Comparison of ENCODE assay signal across 27 mouse cellular contexts in the genomic region with DNA sequence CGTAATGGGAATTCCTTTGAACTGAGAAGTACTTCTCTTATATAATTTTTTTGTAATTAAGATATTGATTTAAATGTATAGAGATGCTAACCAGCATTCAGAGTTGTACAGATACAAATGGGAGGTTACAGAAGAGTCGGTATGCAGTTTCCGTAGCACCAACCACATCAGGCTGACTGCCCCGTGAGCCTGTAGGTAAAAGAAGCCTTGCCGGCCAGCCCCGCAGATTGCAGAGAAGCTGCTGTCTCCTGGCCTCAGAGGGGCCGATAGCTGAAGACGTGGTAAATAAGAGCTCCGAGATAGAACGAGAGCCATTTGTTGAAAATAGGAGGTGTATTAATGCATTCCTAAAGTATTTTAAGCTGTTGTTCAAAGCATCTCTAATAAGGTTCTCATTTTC.
A peak's percentile ranks its signal among the peaks of the same experiment; 100 is the strongest.
DNase-seq lines count a peak whose midpoint lies in the region; ATAC-seq lines count a peak whose summit lies in the region.
"Had no signal": no experiment of that assay in that cellular context is flagged by ENCODE, and none has a peak within 500 bp of the region (broad histone marks: within the 10 kb centered on the region; RNA-seq: fewer than 3 reads in every experiment).

No protein-coding gene starts in this region.

- peak overlapping the region; percentile 34; the same call in 1 of the 2 replicates for H3K27ac ChIP-seq in midbrain, embryonic 15.5 days
- no peak overlapping the region for H3K27ac ChIP-seq in midbrain, embryonic 10.5 days (replicated peaks)
- peak overlapping the region; percentile 46 for H3K27ac ChIP-seq in forebrain, embryonic 15.5 days (replicated peaks)
- H3K27ac ChIP-seq in limb, embryonic 13.5 days: no peak overlapping the region
- H3K27ac ChIP-seq in heart, embryonic 10.5 days: no peak overlapping the region
- H3K27ac ChIP-seq: embryonic facial prominence, embryonic 13.5 days; hindbrain, embryonic 13.5 days; left cerebral cortex, adult 2 months; stomach, embryonic 15.5 days had no signal

- H3K9ac ChIP-seq in midbrain, embryonic 15.5 days: no peak overlapping the region
- no peak overlapping the region for H3K9ac ChIP-seq in forebrain, embryonic 15.5 days (replicated peaks)
- H3K9ac ChIP-seq in limb, embryonic 13.5 days: no peak overlapping the region
- H3K9ac ChIP-seq: embryonic facial prominence, embryonic 13.5 days; hindbrain, embryonic 13.5 days; stomach, embryonic 15.5 days had no signal

- 66% methylated on average over 10 of the region's 10 CpGs for WGBS in midbrain, embryonic 15.5 days
- 77% methylated on average over 10 of the region's 10 CpGs for WGBS in midbrain, embryonic 10.5 days
- WGBS in forebrain, embryonic 15.5 days: 52% methylated on average over 10 of the region's 10 CpGs
- 26% methylated on average over 10 of the region's 10 CpGs for WGBS in limb, embryonic 13.5 days
- WGBS in heart, embryonic 10.5 days: 75% methylated on average over 10 of the region's 10 CpGs

- ATAC-seq in midbrain, embryonic 15.5 days (replicated peaks): peak; percentile 45; the same call in 1 of the 2 replicates
- ATAC-seq in forebrain, embryonic 15.5 days (replicated peaks): no peak
- no peak for ATAC-seq in limb, embryonic 13.5 days (ENCODE audit: low FRiP score, low read depth)
- ATAC-seq: activated CD4-positive, CD25-positive, alpha-beta regulatory T cell, adult 4 months; intestine, embryonic 16.5 days had no signal

- H3K4me2 ChIP-seq in midbrain, embryonic 15.5 days: no peak overlapping the region; the same call in 1 of the 2 replicates
- H3K4me2 ChIP-seq in forebrain, embryonic 15.5 days (replicated peaks): 0 out of 2 replicates have a peak overlapping the region, but pooled peaks have one; percentile 1
- peak overlapping the region; percentile 38 for H3K4me2 ChIP-seq in limb, embryonic 13.5 days (replicated peaks)
- H3K4me2 ChIP-seq: embryonic facial prominence, embryonic 13.5 days; heart, embryonic 11.5 days; hindbrain, embryonic 13.5 days; stomach, embryonic 15.5 days had no signal

- H3K4me3 ChIP-seq in midbrain, embryonic 15.5 days: no peak overlapping the region
- H3K4me3 ChIP-seq in midbrain, embryonic 10.5 days: no peak overlapping the region
- H3K4me3 ChIP-seq in forebrain, embryonic 15.5 days: no peak overlapping the region
- no peak overlapping the region for H3K4me3 ChIP-seq in limb, embryonic 13.5 days
- no peak overlapping the region for H3K4me3 ChIP-seq in heart, embryonic 10.5 days
- H3K4me3 ChIP-seq: embryonic facial prominence, embryonic 13.5 days; hindbrain, embryonic 13.5 days; left cerebral cortex, adult 2 months; stomach, embryonic 15.5 days had no signal

- no peaks in the 10 kb centered on the region for H3K27me3 ChIP-seq in midbrain, embryonic 15.5 days (replicated peaks)
- H3K27me3 ChIP-seq in midbrain, embryonic 10.5 days (ENCODE audit: low read depth, poor library complexity, severe bottlenecking): no peaks in the 10 kb centered on the region
- H3K27me3 ChIP-seq in forebrain, embryonic 15.5 days: no peaks in the 10 kb centered on the region
- 0 out of 2 replicates have a peak, but pooled peaks cover 2% of the 10 kb centered on the region for H3K27me3 ChIP-seq in limb, embryonic 13.5 days
- no peaks in the 10 kb centered on the region for H3K27me3 ChIP-seq in heart, embryonic 10.5 days (ENCODE audit: insufficient read depth, poor library complexity, severe bottlenecking)
- H3K27me3 ChIP-seq: CH12.LX; embryonic facial prominence, embryonic 13.5 days; hindbrain, embryonic 13.5 days; stomach, embryonic 15.5 days had no signal

- H3K36me3 ChIP-seq in midbrain, embryonic 15.5 days (replicated peaks): no peaks in the 10 kb centered on the region
- no peaks in the 10 kb centered on the region for H3K36me3 ChIP-seq in midbrain, embryonic 10.5 days
- H3K36me3 ChIP-seq in forebrain, embryonic 15.5 days: no peaks in the 10 kb centered on the region
- no peaks in the 10 kb centered on the region for H3K36me3 ChIP-seq in limb, embryonic 13.5 days
- peaks cover 5% of the 10 kb centered on the region; the same call in 1 of the 2 replicates for H3K36me3 ChIP-seq in heart, embryonic 10.5 days
- H3K36me3 ChIP-seq: embryonic facial prominence, embryonic 13.5 days; stomach, embryonic 15.5 days had no signal

- H3K4me1 ChIP-seq in midbrain, embryonic 15.5 days: 0 out of 2 replicates have a peak, but pooled peaks cover 2% of the 10 kb centered on the region
- peaks cover 8% of the 10 kb centered on the region; the same call in 1 of the 2 replicates for H3K4me1 ChIP-seq in midbrain, embryonic 10.5 days
- no peaks in the 10 kb centered on the region for H3K4me1 ChIP-seq in forebrain, embryonic 15.5 days
- peaks cover 12% of the 10 kb centered on the region for H3K4me1 ChIP-seq in limb, embryonic 13.5 days
- no peaks in the 10 kb centered on the region for H3K4me1 ChIP-seq in heart, embryonic 10.5 days
- H3K4me1 ChIP-seq: embryonic facial prominence, embryonic 13.5 days; hindbrain, embryonic 13.5 days; stomach, embryonic 15.5 days had no signal

- no peaks in the 10 kb centered on the region for H3K9me3 ChIP-seq in midbrain, embryonic 15.5 days
- no peaks in the 10 kb centered on the region for H3K9me3 ChIP-seq in midbrain, embryonic 10.5 days (replicated peaks)
- H3K9me3 ChIP-seq in forebrain, embryonic 15.5 days: no peaks in the 10 kb centered on the region
- no peaks in the 10 kb centered on the region; the same call in 1 of the 2 replicates for H3K9me3 ChIP-seq in limb, embryonic 13.5 days
- H3K9me3 ChIP-seq in heart, embryonic 10.5 days: no peaks in the 10 kb centered on the region
- H3K9me3 ChIP-seq: embryonic facial prominence, embryonic 13.5 days; hindbrain, embryonic 13.5 days; stomach, embryonic 15.5 days had no signal

- DNase-seq in embryo, embryonic 11 days: peak; percentile 31
- DNase-seq in embryo, embryonic 10.5 days (ENCODE audit: low spot score): no peak
- no peak for DNase-seq in midbrain, embryonic 10.5 days (ENCODE audit: low spot score)
- DNase-seq in heart, embryonic 10.5 days (ENCODE audit: low spot score): no peak
- no peak for DNase-seq in urinary bladder, postnatal 4 days (ENCODE audit: low spot score in 2 of 2)
- DNase-seq: adrenal gland, adult 2 months; adrenal gland, postnatal 36 days; cerebellum, adult 2 months; cerebellum, postnatal 25 days; gastrocnemius, postnatal 14 days; heart, adult 11 months; heart, postnatal 4 days; kidney, postnatal 10 days; lung, postnatal 4 days; right cerebral cortex, postnatal 25 days; thymus, postnatal 14 days had no signal

Comparison
In these comparisons a context has a peak if more than half of its experiments do, and no peak if none do; other contexts are left out.
1. H3K27ac ChIP-seq: peak in midbrain, embryonic 15.5 days (single experiment) and forebrain, embryonic 15.5 days (single experiment); none in midbrain, embryonic 10.5 days (single experiment), limb, embryonic 13.5 days (single experiment) and heart, embryonic 10.5 days (single experiment).